Mouse (Mus musculus): Measurements from ENCODE around the gene Eid1. TPM values are rescaled to one million over a fixed set of nuclear protein-coding genes. Genes with fewer than 3 reads are reported as not detected.
A peak's percentile ranks its signal among the peaks of the same experiment; 100 is the strongest.

Eid1 gene
- total RNA-seq, 4 experiments from 2014 or later, result 216 to 227 (median 219) TPM

DNA sequence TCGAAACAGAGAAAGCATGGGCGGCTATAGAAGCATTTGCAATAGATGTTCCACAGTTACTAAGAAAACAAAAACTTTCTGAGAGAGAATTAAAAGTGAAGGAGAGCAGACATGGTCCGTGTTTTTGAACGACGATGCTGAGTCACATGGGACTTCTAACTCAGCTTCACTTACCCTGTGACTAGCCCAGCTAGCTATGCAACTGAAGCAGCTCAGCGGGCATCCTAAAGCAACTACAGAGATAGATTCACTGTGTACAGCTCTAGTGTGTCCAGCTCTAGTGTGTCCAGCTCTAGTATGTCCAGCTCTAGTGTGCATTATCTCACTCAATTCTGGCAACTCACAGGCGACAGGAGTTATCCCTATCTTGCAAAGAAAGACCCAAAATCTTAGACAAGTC, 5.2 kb upstream of the Eid1 start:
- no peak for DNase-seq (ENCODE audit: low spot score in 2 of 2)

- DNase-seq (ENCODE audit: low spot score in 2 of 2), result no peak
Measured at GRCm38 (mm10) chr2:125670846-125671245, 2.0 kb upstream of the Eid1 start.

DNA sequence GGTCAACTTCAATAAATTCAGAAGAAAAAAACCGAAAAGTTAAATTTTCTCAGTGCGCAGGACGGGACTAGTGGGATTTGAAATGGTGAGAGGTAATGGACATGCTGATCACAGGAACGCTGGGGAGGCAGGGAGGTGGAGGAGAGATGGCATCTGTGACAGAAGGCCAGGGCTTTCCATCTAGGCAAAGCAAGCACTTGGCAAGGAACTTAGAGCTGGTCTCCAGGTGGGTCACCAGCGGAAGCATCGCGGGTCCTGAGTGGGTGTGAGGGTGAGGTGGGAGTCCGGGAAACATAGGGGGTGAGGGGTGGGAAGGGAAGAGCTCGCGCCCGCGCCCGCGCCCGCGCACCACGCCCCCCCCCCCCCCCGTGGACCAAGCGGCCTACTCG, 333 bp upstream of the Eid1 start:
- DNase-seq (ENCODE audit: low spot score in 2 of 2), result peak; percentile 38 to 47

DNA sequence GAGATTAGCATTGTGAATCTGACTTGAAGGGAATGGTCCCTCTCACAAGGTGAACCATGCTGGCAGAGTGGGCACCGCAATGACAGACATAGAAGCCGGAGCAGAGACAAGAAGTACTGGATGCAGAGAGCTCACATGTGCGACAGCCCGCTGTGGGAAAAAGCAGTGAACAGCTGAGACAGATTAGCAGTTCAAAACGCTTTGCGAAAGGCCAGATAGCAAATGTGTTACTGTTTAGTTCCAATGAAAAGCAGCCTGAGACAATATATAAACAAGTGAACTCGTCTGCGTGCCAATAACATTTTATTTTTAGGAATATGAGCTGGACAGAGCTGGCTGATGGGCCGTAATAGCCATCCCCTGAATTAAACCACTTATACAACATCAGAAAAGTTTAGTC, 8.9 kb downstream of the Eid1 start:
- no peak for DNase-seq (ENCODE audit: low spot score in 2 of 2)

GRCm38 (mm10) chr2:125683895-125684294, 11.0 kb downstream of the Eid1 start:
- DNase-seq (ENCODE audit: low spot score in 2 of 2), result no peak

DNA sequence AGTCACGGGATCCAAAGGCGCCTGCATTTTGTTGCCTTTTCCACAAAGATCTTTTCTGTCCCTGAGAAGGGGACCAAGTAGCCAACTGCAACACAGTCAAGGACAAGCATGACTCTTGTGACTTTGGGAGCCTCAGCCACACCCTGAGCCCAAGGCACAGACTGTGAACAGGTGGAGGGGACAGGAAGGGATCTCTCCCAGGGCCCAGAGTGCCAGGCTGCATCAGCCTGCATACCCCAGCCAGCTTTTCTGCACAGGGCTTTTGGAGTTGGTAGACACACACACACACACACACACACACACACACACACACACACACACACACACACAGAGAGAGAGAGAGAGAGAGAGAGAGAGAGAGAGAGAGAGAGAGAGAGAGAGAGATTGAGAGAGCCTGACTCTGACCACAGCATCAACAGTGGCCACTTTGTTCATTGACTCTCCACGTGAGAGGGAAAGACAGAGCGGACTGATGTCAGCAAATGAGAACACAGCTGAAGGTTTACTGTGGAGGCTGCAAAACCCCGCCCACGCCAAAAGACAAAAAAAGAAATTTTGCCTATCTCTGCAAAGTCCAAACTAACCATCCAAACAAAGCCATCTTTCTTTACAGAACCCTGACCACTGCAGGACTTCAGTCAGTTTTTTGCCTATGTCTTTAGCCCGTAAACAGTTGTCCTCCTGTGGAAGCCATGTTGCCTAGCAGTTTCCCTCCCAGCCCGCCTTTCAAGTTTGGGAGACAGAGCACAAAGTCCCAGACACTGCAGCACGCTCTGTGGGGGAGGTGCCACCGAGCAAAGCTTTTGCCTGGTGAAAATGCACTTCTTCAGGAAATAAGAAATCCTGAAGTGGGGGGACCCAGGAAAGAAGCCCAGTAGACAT, 11.9 kb downstream of the Eid1 start:
- DNase-seq (ENCODE audit: low spot score in 2 of 2), result peak in 1 of 2 experiments; percentile 50

DNA sequence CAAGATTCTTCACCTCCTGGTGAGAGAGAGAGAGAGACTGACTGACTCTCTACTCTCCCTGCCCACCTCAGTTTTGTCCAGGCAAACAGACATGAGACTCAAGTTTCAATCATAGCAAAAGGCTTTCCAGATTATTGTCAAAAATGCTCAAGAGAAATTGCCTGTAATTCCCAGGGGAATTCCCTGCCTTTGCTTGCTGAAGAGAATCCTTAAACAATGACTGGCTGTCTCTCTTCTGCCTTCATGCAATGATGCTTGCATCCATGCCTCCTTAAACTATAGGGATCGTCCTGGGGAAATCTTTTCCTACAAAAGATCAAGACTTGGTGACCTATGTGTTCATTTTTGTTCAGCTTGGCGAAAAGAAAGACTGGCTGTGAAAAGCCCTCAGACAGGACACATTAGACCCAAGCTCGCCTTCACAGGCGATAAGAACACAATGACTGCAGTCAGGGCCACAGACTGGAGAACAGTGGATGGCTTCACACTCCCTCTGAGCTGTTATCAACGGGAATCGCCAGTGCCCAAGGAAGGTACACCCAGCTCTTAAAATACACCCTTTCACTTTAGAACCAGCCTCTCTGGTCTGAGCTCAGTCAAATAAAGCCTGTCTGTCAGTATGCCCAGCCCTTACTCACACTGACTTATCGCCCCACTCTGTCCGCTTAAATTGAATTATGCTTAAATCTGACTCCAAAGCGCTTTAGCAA, 12.7 kb downstream of the Eid1 start:
- DNase-seq (ENCODE audit: low spot score in 2 of 2), result no peak

DNA sequence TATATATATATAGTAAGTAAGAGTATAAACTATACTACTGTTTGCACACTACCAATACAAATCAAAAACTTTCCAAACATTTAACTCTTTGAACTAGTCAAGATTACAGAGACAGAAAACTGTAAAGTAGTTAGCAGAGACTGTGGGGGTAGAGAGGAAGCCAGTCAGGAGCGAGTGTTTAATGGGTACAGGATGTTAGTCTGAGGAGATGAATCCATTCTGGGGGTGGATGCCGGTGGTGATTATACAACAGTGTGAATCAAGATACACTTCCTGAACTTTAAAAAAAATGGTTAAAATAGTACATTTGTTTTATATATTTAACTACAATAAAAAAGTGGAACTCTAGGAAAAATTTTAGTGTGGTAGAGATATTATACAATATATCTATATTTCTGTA, 19.1 kb downstream of the Eid1 start:
- peak in 1 of 2 experiments; percentile 37 for DNase-seq (ENCODE audit: low spot score in 2 of 2)

- no peak for DNase-seq (ENCODE audit: low spot score in 2 of 2)
Measured at GRCm38 (mm10) chr2:125694798-125695197, 21.9 kb downstream of the Eid1 start.

- DNase-seq (ENCODE audit: low spot score in 2 of 2), result no peak
Measured at GRCm38 (mm10) chr2:125696219-125696618, 23.3 kb downstream of the Eid1 start.

DNA sequence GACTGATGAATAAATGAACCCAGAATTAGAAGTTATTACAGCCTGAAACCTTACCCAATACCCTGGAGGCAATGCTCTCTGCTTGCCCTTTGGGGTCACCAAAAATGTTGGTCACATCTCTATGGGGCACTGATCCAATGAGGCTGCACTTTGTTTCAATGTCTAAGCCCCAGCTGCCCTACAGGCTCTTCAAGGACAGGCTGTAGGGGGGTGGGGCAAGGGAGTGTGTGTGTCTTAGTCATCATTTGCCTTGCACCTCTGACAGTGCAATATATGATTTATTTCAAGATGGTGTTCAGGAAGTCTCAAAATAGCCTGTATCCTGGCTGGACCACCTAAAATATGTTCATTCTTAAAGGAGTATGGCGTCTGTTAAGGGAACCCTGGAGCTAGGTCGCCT, 28.7 kb downstream of the Eid1 start:
- no peak for DNase-seq (ENCODE audit: low spot score in 2 of 2)

DNA sequence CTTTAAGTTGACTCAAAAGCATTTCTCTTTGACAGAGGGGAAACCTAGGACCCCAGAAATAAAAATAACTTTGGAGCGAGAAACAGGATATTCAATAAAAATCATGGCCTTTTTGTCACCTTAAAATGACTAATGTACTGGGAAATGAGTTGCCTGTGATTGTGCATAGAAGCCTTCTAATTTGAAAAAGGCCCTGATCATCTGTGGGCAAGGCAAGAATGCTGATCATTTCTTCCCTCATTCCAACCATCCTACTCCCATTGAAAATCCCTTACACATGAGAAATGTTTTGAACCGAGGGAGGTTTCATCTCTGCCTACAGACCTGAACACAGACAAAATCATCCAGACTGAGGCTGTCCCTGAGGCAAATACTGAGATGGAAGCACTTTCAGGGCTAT, 30.0 kb downstream of the Eid1 start:
- DNase-seq (ENCODE audit: low spot score in 2 of 2), result no peak

GRCm38 (mm10) chr2:125704907-125705631, 32.2 kb downstream of the Eid1 start:
- DNase-seq (ENCODE audit: low spot score in 2 of 2), result no peak

GRCm38 (mm10) chr2:125706510-125706921, 33.6 kb downstream of the Eid1 start:
- DNase-seq (ENCODE audit: low spot score in 2 of 2), result no peak

DNA sequence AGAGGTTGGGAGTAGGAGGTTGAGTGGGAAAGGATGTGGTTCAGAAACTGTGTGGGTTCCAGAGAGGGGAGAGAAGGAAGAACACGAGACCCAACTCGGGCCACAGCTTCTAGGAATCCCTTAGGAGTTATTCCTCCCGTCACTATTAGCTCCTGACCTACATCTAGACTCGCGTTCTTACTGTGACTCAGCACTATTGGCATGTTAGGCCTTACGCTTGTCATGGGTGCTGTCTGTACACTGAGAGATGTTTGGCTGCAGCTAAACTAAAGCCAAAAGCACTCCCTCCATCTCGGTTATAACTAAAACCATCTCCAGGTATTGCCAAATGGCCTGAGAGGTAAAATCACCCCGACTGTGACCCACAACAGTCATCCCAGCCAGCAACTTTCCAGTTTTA, 43.7 kb downstream of the Eid1 start:
- no peak for DNase-seq (ENCODE audit: low spot score in 2 of 2)

DNA sequence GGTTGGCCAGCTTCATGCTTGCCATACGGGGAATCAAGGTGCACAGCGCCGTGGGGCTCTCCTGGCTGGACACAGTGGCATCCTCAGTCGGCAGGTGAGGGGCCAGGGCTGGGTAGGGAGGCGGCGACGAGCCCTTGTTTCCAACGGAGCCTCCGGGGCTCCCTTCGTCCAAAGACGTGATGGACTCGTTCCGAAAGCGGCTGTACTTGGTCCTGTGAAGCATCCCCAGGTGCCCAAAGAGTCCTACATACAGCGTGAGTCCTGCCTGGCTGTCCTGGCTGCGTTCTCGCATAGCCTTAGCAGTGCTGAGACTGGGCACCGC, 50.2 kb downstream of the Eid1 start:
- no peak for DNase-seq (ENCODE audit: low spot score in 2 of 2)

DNA sequence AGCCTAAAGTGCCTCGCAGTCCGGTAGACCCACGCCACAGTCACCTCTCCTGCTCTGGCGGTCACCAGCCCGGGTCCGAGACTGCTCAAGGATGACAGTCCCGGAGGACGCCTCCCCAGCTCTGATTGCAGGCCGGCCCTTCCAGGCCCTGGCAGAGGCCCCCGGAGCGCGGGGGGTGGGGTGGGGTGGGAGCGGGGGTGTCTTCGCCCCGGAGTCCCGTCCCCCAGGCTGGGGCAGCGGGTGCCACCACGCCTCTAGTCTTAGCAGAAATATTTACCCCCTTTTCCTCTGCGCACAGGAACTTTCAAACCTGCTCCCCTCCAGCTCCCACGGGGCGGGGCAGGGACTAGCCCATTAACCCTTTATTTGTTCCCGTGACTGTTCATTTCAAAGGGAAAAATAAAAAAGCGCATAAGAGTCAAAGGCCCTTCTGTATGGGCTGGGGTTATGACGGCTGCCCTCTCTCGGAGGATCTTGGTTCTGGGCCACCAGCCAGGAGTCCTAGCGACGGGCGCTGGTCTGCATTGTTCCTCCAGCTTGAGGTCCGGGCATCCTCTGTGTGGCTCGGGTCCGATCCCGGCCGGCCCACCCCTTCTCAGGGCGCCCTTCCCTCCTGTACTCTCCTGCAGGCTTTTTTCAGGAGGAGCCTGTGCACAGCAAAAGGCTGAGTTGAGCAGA, 50.7 kb downstream of the Eid1 start:
- no peak for DNase-seq (ENCODE audit: low spot score in 2 of 2)

- no peak for DNase-seq (ENCODE audit: low spot score in 2 of 2)
Measured at GRCm38 (mm10) chr2:125724086-125724430, 51.2 kb downstream of the Eid1 start, which contains the start of gene Shc4. TSS of gene Shc4 (minus strand) at chr2:125724148.

Measured in left cerebral cortex, adult 8-10 months (tissue).